Mouse (Mus musculus) stomach, postnatal 0 days (tissue): Measurements from ENCODE around the gene Dnm3. TPM values are rescaled to one million over a fixed set of nuclear protein-coding genes. Genes with fewer than 3 reads are reported as not detected.

Source experiments
- ATAC-seq: fragments of 200-750 bp; cut with Nextera tagmentation; 2 replicates; pipeline ENCODE4 v1.8.0; 2017; ENCODE audit not compliant: low FRiP score, low TSS enrichment
- DNase-seq: peaks from one replicate; pipeline ENCODE4 v3.0.0-alpha.2; 2016; ENCODE audit warnings: low spot score
- H3K27ac ChIP-seq: fragments of 300-500 bp; sonication (generic); replicated peaks from 2 replicates; pipeline ENCODE4 v1.5.1; 2014; ENCODE audit warnings: mild to moderate bottlenecking, control low read depth
- H3K27me3 ChIP-seq: fragments of 300-500 bp; sonication (generic); 2 replicates; pipeline ENCODE4 v1.6.1; 2014; ENCODE audit warnings: low read length; ENCODE audit not compliant: control insufficient read depth, insufficient read depth
- H3K36me3 ChIP-seq: fragments of 300-500 bp; sonication (generic); 2 replicates; pipeline ENCODE4 v1.6.1; 2014; ENCODE audit warnings: low read length, mixed read lengths; ENCODE audit not compliant: control insufficient read depth, insufficient read depth
- H3K4me1 ChIP-seq: fragments of 300-500 bp; sonication (generic); replicated peaks from 2 replicates; pipeline ENCODE4 v1.6.1; 2014; ENCODE audit warnings: antibody characterized with exemption; ENCODE audit not compliant: control insufficient read depth, insufficient read depth
- H3K4me2 ChIP-seq: fragments of 300-500 bp; sonication (generic); replicated peaks from 2 replicates; pipeline ENCODE4 v1.6.1; 2014; ENCODE audit warnings: low read depth, mild to moderate bottlenecking, control low read depth, moderate library complexity
- H3K4me3 ChIP-seq: fragments of 300-500 bp; sonication (generic); 2 replicates; pipeline ENCODE4 v1.5.1; 2014; ENCODE audit warnings: low read depth, low read length, control low read depth
- H3K9ac ChIP-seq: fragments of 300-500 bp; sonication (generic); 2 replicates; pipeline ENCODE4 v1.6.1; 2014; ENCODE audit warnings: mild to moderate bottlenecking, low read length, control low read depth, mixed read lengths
- H3K9me3 ChIP-seq: fragments of 300-500 bp; sonication (generic); 2 replicates; pipeline ENCODE4 v1.6.1; 2016; ENCODE audit warnings: low read length; ENCODE audit not compliant: control insufficient read depth
- CTCF ChIP-seq: IDR thresholded peaks from 2 replicates; pipeline ENCODE4 v1.5.1; 2016; ENCODE audit warnings: antibody characterized with exemption, low read depth, mild to moderate bottlenecking, moderate library complexity
- EP300 ChIP-seq: optimal IDR thresholded peaks from 2 replicates; pipeline ENCODE3; 2016; ENCODE audit warnings: antibody characterized with exemption
- WGBS: fragments of 180-500 bp; shearing (Covaris S2); extraction: QIAGEN DNeasy Blood & Tissue Kit; methylation state at CpG from one replicate; pipeline ENCODE4 v1.1.7; 2014; 5-methylcytosine and 5-hydroxymethylcytosine counted together
- polyA plus RNA-seq: library from polyadenylated mRNA; unstranded; fragments of >200 nt; fragmentation: Nextera tagmentation; extraction: Ambion mirVana; gene quantifications from 2 replicates; pipeline ENCODE4 v1.2.1, GENCODE M21; 2015

Dnm3 gene
- polyA plus RNA-seq, 1 experiment from 2014 or later: 2.1 TPM

DNA sequence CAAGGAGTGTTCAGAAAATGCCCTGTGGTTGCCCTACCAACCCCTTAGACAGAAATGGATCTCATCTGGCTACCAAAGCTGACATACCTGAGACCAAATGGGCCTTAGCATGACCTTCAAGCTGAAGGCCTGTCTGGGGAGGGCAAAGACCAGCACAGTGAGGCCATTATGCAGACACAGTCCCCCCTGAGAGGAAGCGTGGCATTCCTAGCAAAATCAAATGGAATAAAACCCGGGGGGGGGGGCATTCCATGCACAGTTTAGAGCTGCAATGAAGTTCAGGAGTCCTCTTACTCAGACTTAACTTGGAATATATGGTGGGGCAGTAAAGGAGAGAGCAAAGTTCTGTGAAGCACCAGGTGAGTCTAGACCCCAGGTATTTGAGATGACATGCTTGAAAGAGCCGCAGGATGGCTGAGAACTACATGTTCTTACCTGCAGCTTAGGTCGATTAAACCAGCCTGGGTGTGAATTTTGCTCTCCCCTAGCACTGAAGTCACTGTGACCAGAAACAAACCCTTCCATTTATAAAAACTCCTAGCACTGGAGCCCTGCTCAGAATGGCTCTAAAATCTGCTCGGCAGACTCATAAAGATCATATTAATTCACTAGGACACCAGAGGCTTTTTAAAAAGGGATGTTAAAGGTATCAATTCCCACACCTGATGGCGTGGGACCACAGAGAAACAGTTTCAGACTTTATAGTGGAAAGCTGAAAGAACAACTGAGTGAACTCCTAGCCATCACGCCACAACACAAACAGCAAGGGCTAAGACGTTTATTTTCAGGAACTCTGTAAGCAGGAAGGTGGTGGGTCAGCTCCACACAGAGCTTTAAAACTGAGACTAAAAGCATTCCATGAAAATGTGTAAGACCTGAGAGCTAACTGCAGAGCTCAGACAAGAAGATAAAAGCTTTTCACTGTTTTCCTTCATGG lies 350.7 kb downstream of the Dnm3 start:
- H3K4me3 ChIP-seq: no peak overlapping the region
- H3K36me3 ChIP-seq: no peaks in the 10 kb centered on the region
- H3K27ac ChIP-seq: no peak overlapping the region
- no peaks in the 10 kb centered on the region for H3K9me3 ChIP-seq
- no peak overlapping the region for H3K9ac ChIP-seq
- H3K27me3 ChIP-seq: no peaks in the 10 kb centered on the region
- no peak for ATAC-seq
- 62% methylated on average over 8 of the region's 8 CpGs for WGBS
- no peaks in the 10 kb centered on the region for H3K4me1 ChIP-seq
- TF ChIP-seq CTCF (no peak), EP300 (no peak)
- DNase-seq: no peak
- no peak overlapping the region for H3K4me2 ChIP-seq

DNA sequence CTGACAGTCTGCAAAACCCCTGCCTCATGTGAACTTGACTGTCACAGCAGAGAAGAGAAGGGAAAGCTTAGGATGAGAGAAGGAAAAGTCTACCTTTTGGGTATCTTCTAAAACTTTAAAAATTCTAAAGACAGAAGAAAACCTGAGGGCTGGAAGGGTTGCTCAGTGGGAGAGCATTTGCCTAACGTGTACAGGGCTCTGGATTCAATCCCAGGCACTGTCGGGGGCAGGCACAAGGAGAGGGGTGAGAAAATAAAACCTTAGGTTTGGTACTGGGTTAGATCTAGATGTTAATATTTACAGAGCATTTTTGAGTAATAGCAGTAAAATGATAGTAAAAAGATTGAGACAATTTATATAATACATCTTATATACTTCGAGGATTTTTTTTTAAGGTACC lies 353.4 kb downstream of the Dnm3 start:
- no peaks in the 10 kb centered on the region for H3K4me1 ChIP-seq
- DNase-seq (no peak), ATAC-seq (no peak)
- H3K4me2 ChIP-seq: no peak overlapping the region
- no peak overlapping the region for H3K4me3 ChIP-seq
- no peak for TF ChIP-seq EP300
- 65% methylated on average over 3 of the region's 3 CpGs for WGBS
- H3K27me3 ChIP-seq: no peaks in the 10 kb centered on the region
- H3K9me3 ChIP-seq: no peaks in the 10 kb centered on the region
- no peak overlapping the region for H3K9ac ChIP-seq
- no peaks in the 10 kb centered on the region for H3K36me3 ChIP-seq
- H3K27ac ChIP-seq: no peak overlapping the region

DNA sequence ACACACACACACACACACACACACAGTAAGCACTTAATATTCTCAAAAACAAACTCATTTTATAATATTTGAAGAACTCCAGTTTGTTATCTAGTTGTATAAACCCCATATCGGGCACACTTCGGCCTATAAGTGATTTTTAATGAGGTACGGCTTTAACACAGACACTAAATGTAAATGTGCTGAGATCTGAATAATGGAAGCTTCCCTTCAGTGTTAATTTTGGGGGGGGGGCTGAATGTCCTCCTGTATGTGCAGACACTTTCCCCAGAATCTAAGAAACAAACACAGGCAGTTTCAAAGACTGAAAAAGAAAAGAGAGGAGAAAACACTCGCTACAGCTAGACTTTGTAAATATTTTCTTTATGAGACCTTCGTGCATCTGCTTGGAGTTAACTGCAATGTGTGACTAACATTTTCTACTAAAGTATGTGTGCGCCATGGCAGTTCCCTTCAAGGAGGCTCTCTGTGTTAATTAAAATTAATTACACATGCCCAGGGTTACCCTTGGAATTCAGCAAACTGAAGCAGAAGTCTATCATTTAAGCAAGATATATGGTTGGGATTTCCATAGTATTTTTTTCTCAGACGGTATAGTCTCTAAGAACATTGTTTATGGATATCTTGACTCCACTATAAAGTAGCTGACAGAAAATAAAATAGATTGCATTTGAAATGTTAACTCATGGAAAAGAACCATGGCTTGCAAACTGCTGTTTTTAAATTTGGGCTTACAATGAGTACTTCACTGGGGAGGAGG lies 356.2 kb downstream of the Dnm3 start:
- Histone ChIP-seq H3K4me3 (no peak overlapping the region), H3K27me3 (no peaks in the 10 kb centered on the region), H3K27ac (no peak overlapping the region), H3K4me1 (no peaks in the 10 kb centered on the region), H3K4me2 (no peak overlapping the region), H3K9me3 (no peaks in the 10 kb centered on the region), H3K36me3 (no peaks in the 10 kb centered on the region), H3K9ac (no peak overlapping the region)
- WGBS: 41% methylated on average over 7 of the region's 7 CpGs
- no peak for DNase-seq
- no peak for ATAC-seq
- TF ChIP-seq CTCF (no peak), EP300 (no peak)

DNA sequence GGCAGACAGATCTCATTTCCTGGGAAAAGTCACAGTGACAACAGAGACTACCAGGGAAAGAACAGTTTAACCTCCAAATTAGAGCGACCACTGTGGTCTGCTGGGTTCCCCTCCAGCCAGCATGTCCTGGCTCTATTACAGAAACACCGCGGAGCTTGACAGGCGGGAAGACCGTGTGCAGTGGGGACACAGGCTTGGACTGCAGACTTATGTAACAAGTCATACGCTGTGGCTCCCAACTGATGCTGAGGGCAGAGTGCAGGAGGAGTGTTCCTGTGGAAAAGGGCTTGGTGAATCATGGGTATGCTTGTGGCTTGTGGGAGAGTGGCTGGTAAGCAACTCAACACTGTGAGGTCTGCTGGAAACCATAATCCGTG lies 368.4 kb downstream of the Dnm3 start:
- no peak overlapping the region for H3K4me2 ChIP-seq
- H3K27me3 ChIP-seq: no peaks in the 10 kb centered on the region
- H3K9ac ChIP-seq: no peak overlapping the region
- H3K4me1 ChIP-seq: no peaks in the 10 kb centered on the region
- TF ChIP-seq CTCF (no peak), EP300 (no peak)
- H3K4me3 ChIP-seq: no peak overlapping the region
- no peaks in the 10 kb centered on the region for H3K9me3 ChIP-seq
- WGBS: 54% methylated on average over 7 of the region's 7 CpGs
- peak overlapping the region; percentile 40; the same call in 1 of the 2 replicates for H3K27ac ChIP-seq
- DNase-seq: no peak
- H3K36me3 ChIP-seq: no peaks in the 10 kb centered on the region
- no peak for ATAC-seq

DNA sequence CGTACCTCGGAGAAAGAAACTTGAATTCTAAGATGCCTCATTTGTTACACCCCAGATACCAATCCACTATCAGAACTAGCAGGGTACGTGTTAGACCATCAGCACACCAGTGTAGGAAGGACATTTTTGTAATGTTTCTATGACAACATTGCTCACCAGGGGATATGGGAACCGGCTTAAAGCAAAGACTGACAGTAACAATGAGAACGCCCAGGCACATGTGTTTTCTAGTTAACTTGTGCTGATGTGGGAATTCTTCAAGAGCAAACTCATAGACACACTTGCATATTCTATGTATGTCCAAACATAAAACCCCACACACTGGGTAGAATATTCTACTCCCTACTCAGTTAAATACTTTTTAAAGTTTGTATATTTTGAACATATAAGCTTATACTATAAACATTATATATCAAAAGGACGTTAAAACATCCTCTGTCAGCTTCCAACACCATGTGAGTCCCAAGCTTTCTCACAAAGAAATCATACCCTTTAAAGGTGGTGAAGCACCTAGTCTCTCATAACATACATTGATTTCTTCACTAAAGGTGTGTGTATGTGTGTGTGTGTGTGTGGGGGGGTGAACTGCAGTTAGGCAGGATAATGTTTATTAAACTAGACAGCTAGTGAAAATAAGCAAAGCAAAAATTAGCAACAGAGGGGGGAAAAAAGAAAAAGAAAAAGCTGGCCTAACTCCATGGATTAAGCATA lies 369.0 kb downstream of the Dnm3 start:
- H3K9me3 ChIP-seq: no peaks in the 10 kb centered on the region
- no peak overlapping the region for H3K4me2 ChIP-seq
- TF ChIP-seq CTCF: no peak
- H3K4me1 ChIP-seq: no peaks in the 10 kb centered on the region
- H3K4me3 ChIP-seq: no peak overlapping the region
- DNase-seq: no peak
- H3K27me3 ChIP-seq: no peaks in the 10 kb centered on the region
- H3K27ac ChIP-seq: peak overlapping the region; percentile 40
- WGBS: 49% methylated on average over 6 of the region's 6 CpGs
- H3K9ac ChIP-seq: no peak overlapping the region
- no peaks in the 10 kb centered on the region for H3K36me3 ChIP-seq
- ATAC-seq: no peak
